19 mouse cellular contexts compared by ENCODE assay signal in genomic region chr19:25277761-25278160, GRCm38 (mm10). TPM values are rescaled to one million over a fixed set of nuclear protein-coding genes. Genes with fewer than 3 reads are reported as not detected.
DNase-seq lines count a peak whose midpoint lies in the region; ATAC-seq and TF ChIP-seq lines count a peak whose summit lies in the region.
"Had no signal": no experiment of that assay in that cellular context is flagged by ENCODE, and none has a peak within 500 bp of the region (broad histone marks: within the 10 kb centered on the region; RNA-seq: fewer than 3 reads in every experiment).

No protein-coding gene starts in this region.

- 0 out of 2 replicates have a peak, but pooled peaks cover 4% of the 10 kb centered on the region for H3K4me1 ChIP-seq in forebrain, embryonic 14.5 days (ENCODE audit: control insufficient read depth, insufficient read depth, low read length)
- H3K4me1 ChIP-seq in forebrain, embryonic 11.5 days (replicated peaks; ENCODE audit: control insufficient read depth, insufficient read depth, low read length), result no peaks in the 10 kb centered on the region
- H3K4me1 ChIP-seq in heart, embryonic 16.5 days (ENCODE audit: control insufficient read depth, insufficient read depth, low read length), result peaks cover 27% of the 10 kb centered on the region
- 0 out of 2 replicates have a peak, but pooled peaks cover 3% of the 10 kb centered on the region for H3K4me1 ChIP-seq in lung, embryonic 14.5 days (ENCODE audit: insufficient read depth)
- H3K4me1 ChIP-seq in embryonic facial prominence, embryonic 10.5 days, result peaks cover 32% of the 10 kb centered on the region
- H3K4me1 ChIP-seq: forebrain, embryonic 12.5 days had no signal

- no peaks in the 10 kb centered on the region for H3K27me3 ChIP-seq in forebrain, embryonic 14.5 days (replicated peaks; ENCODE audit: control insufficient read depth, insufficient read depth, low read length)
- H3K27me3 ChIP-seq in forebrain, embryonic 11.5 days (ENCODE audit: control insufficient read depth, insufficient read depth, low read length), result no peaks in the 10 kb centered on the region
- H3K27me3 ChIP-seq in heart, embryonic 16.5 days (ENCODE audit: control insufficient read depth, insufficient read depth, low read length), result no peaks in the 10 kb centered on the region
- no peaks in the 10 kb centered on the region for H3K27me3 ChIP-seq in lung, embryonic 14.5 days (ENCODE audit: insufficient read depth, low read length)
- H3K27me3 ChIP-seq in embryonic facial prominence, embryonic 10.5 days (replicated peaks; ENCODE audit: low read depth, poor library complexity, severe bottlenecking), result no peaks in the 10 kb centered on the region
- H3K27me3 ChIP-seq: limb, embryonic 15.5 days had no signal

- no peak overlapping the region for H3K4me3 ChIP-seq in forebrain, embryonic 14.5 days (ENCODE audit: low read depth, low read length)
- H3K4me3 ChIP-seq in forebrain, embryonic 11.5 days (ENCODE audit: low read depth, low read length), result no peak overlapping the region
- H3K4me3 ChIP-seq in heart, embryonic 16.5 days (ENCODE audit: low read length), result no peak overlapping the region
- H3K4me3 ChIP-seq in lung, embryonic 14.5 days (ENCODE audit: low read depth, low read length), result no peak overlapping the region
- H3K4me3 ChIP-seq in embryonic facial prominence, embryonic 10.5 days, result no peak overlapping the region
- H3K4me3 ChIP-seq: forebrain, embryonic 12.5 days; limb, embryonic 15.5 days had no signal

- 22% methylated on average over 5 of the region's 5 CpGs for WGBS in forebrain, embryonic 14.5 days
- 41% methylated on average over 5 of the region's 5 CpGs for WGBS in forebrain, embryonic 11.5 days
- WGBS in heart, embryonic 16.5 days, result 22% methylated on average over 5 of the region's 5 CpGs
- 36% methylated on average over 5 of the region's 5 CpGs for WGBS in lung, embryonic 14.5 days
- 17% methylated on average over 5 of the region's 5 CpGs for WGBS in embryonic facial prominence, embryonic 10.5 days

- H3K9ac ChIP-seq in forebrain, embryonic 14.5 days (ENCODE audit: low read length), result no peak overlapping the region
- no peak overlapping the region for H3K9ac ChIP-seq in forebrain, embryonic 11.5 days (ENCODE audit: low read length)
- no peak overlapping the region for H3K9ac ChIP-seq in heart, embryonic 16.5 days (ENCODE audit: low read length)
- no peak overlapping the region for H3K9ac ChIP-seq in lung, embryonic 14.5 days
- H3K9ac ChIP-seq: forebrain, embryonic 12.5 days; limb, embryonic 15.5 days had no signal

- TF ChIP-seq CTCF in lung, embryonic 14.5 days (IDR thresholded peaks at IDR 0.05; ENCODE audit: low read depth), result no peak

- peak; percentile 50; the same call in 1 of the 2 replicates for ATAC-seq in forebrain, embryonic 14.5 days
- no peak for ATAC-seq in forebrain, embryonic 11.5 days (replicated peaks; ENCODE audit: low FRiP score)
- ATAC-seq in heart, embryonic 16.5 days (replicated peaks; ENCODE audit: extremely low read depth, insufficient read depth, low FRiP score), result peak; percentile 73
- peak; percentile 83 for ATAC-seq in lung, embryonic 14.5 days (ENCODE audit: insufficient read depth)

- intact Hi-C loops in heart, postnatal 36 days (cut with DNase I), result no loop called here

- peak; percentile 73 for DNase-seq in forebrain, embryonic 14.5 days (ENCODE audit: low spot score)
- DNase-seq in forebrain, embryonic 11.5 days (ENCODE audit: low spot score), result no peak
- DNase-seq in heart, postnatal 36 days, result no peak
- DNase-seq in lung, embryonic 14.5 days, result peak; percentile 74
- DNase-seq in lung, postnatal 25 days (ENCODE audit: low spot score), result no peak
- DNase-seq in embryonic facial prominence, embryonic 10.5 days (ENCODE audit: low spot score), result peak; percentile 25
- no peak for DNase-seq in cerebellum, postnatal 14 days
- DNase-seq: adrenal gland, adult 2 months; cerebellum, adult 11 months; cerebellum, postnatal 36 days; layer of hippocampus, postnatal 36 days; midbrain, embryonic 14.5 days; right cerebral cortex, adult 18-20 months; thymus, postnatal 4 days had no signal

- no peak overlapping the region for H3K4me2 ChIP-seq in forebrain, embryonic 14.5 days (ENCODE audit: low read length)
- H3K4me2 ChIP-seq in forebrain, embryonic 11.5 days (ENCODE audit: low read depth, low read length, severe bottlenecking), result no peak overlapping the region
- H3K4me2 ChIP-seq in heart, embryonic 16.5 days (ENCODE audit: low read depth, low read length), result peak overlapping the region; percentile 34
- H3K4me2 ChIP-seq in lung, embryonic 14.5 days, result no peak overlapping the region
- H3K4me2 ChIP-seq: forebrain, embryonic 12.5 days; limb, embryonic 15.5 days had no signal

- H3K27ac ChIP-seq in forebrain, embryonic 14.5 days (ENCODE audit: low read depth, low read length), result no peak overlapping the region
- H3K27ac ChIP-seq in forebrain, embryonic 11.5 days (ENCODE audit: low read depth, low read length), result no peak overlapping the region
- peak overlapping the region; percentile 74 for H3K27ac ChIP-seq in heart, embryonic 16.5 days (ENCODE audit: low read length)
- H3K27ac ChIP-seq in lung, embryonic 14.5 days (ENCODE audit: low read depth), result no peak overlapping the region
- H3K27ac ChIP-seq in embryonic facial prominence, embryonic 10.5 days (replicated peaks), result peak overlapping the region; percentile 19; the same call in 1 of the 2 replicates
- H3K27ac ChIP-seq: forebrain, embryonic 12.5 days; limb, embryonic 15.5 days had no signal

- no peaks in the 10 kb centered on the region for H3K36me3 ChIP-seq in forebrain, embryonic 14.5 days (ENCODE audit: control insufficient read depth, insufficient read depth, low read length)
- H3K36me3 ChIP-seq in forebrain, embryonic 11.5 days (ENCODE audit: control insufficient read depth, insufficient read depth, low read length), result no peaks in the 10 kb centered on the region
- no peaks in the 10 kb centered on the region for H3K36me3 ChIP-seq in heart, embryonic 16.5 days (ENCODE audit: control insufficient read depth, insufficient read depth)
- no peaks in the 10 kb centered on the region for H3K36me3 ChIP-seq in lung, embryonic 14.5 days (ENCODE audit: insufficient read depth)
- peaks cover 4% of the 10 kb centered on the region for H3K36me3 ChIP-seq in embryonic facial prominence, embryonic 10.5 days (replicated peaks)
- H3K36me3 ChIP-seq: forebrain, embryonic 12.5 days; limb, embryonic 15.5 days had no signal

- no peaks in the 10 kb centered on the region for H3K9me3 ChIP-seq in forebrain, embryonic 14.5 days (replicated peaks; ENCODE audit: control insufficient read depth, low read length)
- no peaks in the 10 kb centered on the region for H3K9me3 ChIP-seq in forebrain, embryonic 11.5 days (ENCODE audit: control insufficient read depth, low read length)
- no peaks in the 10 kb centered on the region; the same call in 1 of the 2 replicates for H3K9me3 ChIP-seq in heart, embryonic 16.5 days (replicated peaks; ENCODE audit: control insufficient read depth, low read length)
- no peaks in the 10 kb centered on the region for H3K9me3 ChIP-seq in lung, embryonic 14.5 days (ENCODE audit: low read depth, low read length)
- no peaks in the 10 kb centered on the region for H3K9me3 ChIP-seq in embryonic facial prominence, embryonic 10.5 days
- H3K9me3 ChIP-seq: forebrain, embryonic 12.5 days; limb, embryonic 15.5 days had no signal

RNA-seq across cellular contexts. Expression of gene Kank1, which starts 41.0 kb away (rescaled TPM):
- 2.4 and 2.8 TPM in 2 replicates for polyA plus RNA-seq in forebrain, embryonic 14.5 days (2014; fragmentation: Nextera tagmentation; extraction: Ambion mirVana)
- 9.6 and 15.3 TPM in 2 replicates for polyA plus RNA-seq in forebrain, embryonic 11.5 days (2014; fragmentation: Nextera tagmentation; extraction: Ambion mirVana)
- 40.9 and 41.8 TPM in 2 replicates for polyA plus RNA-seq in heart, embryonic 16.5 days (2015; fragmentation: Nextera tagmentation; extraction: Ambion mirVana)
- 10 to 100 TPM; 38.6 to 44.7 TPM for total RNA-seq in heart, postnatal 36 days (2021)
- 16.2 and 18.5 TPM in 2 replicates for polyA plus RNA-seq in lung, embryonic 14.5 days (2014; fragmentation: Nextera tagmentation; extraction: Ambion mirVana)
- polyA plus RNA-seq in embryonic facial prominence, embryonic 10.5 days (2016; fragmentation: Nextera tagmentation; extraction: Ambion mirVana), result 20.5 and 23.5 TPM in 2 replicates
- total RNA-seq: megakaryocyte, adult 5-6 weeks; MEL had no signal

Comparison
In these comparisons a context has a peak if more than half of its experiments do, and no peak if none do; other contexts are left out.
1. DNase-seq: peak in forebrain, embryonic 14.5 days (single experiment), lung, embryonic 14.5 days (single experiment) and embryonic facial prominence, embryonic 10.5 days (single experiment); none in forebrain, embryonic 11.5 days (single experiment), heart, postnatal 36 days (0 of 2), lung, postnatal 25 days (single experiment) and cerebellum, postnatal 14 days (0 of 2).
2. H3K27ac ChIP-seq: peak in heart, embryonic 16.5 days (single experiment) and embryonic facial prominence, embryonic 10.5 days (single experiment); none in forebrain, embryonic 14.5 days (single experiment), forebrain, embryonic 11.5 days (single experiment) and lung, embryonic 14.5 days (single experiment).